In the genomic region with DNA sequence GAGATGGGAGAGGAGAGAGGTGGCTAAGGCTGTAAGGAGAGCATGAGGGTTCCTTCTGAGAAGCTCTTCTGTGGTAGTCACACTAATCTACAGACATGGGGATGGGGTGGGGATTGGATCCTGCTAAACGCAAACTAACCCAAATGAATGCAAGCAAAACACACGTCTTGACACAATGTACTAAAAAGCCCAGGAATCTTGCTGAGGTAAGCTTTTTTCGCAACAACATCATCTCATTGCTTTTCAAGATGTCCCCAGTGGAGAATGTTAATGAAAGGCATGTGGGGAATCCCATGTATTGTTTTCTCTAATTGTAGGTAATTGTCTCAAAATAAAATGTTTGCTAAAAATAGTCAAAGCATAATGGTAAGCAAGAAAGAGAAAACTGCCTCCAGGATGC, we compare ENCODE assay signal across 18 mouse cellular contexts.
A peak's percentile ranks its signal among the peaks of the same experiment; 100 is the strongest.
DNase-seq lines count a peak whose midpoint lies in the region; ATAC-seq and TF ChIP-seq lines count a peak whose summit lies in the region.
"Had no signal": no experiment of that assay in that cellular context is flagged by ENCODE, and none has a peak within 500 bp of the region (broad histone marks: within the 10 kb centered on the region; RNA-seq: fewer than 3 reads in every experiment).

No protein-coding gene starts in this region.

- H3K4me3 ChIP-seq in ES-E14 (ENCODE audit: insufficient read depth in 1 of 2, low read depth in 1 of 2, low read length in 2 of 2, poor library complexity in 1 of 2, severe bottlenecking in 1 of 2), result no peak overlapping the region
- H3K4me3 ChIP-seq in left cerebral cortex, adult 2 months, result no peak overlapping the region
- H3K4me3 ChIP-seq in forebrain, embryonic 14.5 days (ENCODE audit: low read depth, low read length), result no peak overlapping the region
- H3K4me3 ChIP-seq: embryonic facial prominence, embryonic 13.5 days; forebrain, embryonic 13.5 days had no signal

- no peak overlapping the region for H3K4me2 ChIP-seq in forebrain, embryonic 14.5 days (ENCODE audit: low read length)
- H3K4me2 ChIP-seq: embryonic facial prominence, embryonic 13.5 days; forebrain, embryonic 13.5 days had no signal

- no peaks in the 10 kb centered on the region for H3K36me3 ChIP-seq in ES-E14 (ENCODE audit: control insufficient read depth, insufficient read depth, low read length, poor library complexity, severe bottlenecking)
- no peaks in the 10 kb centered on the region for H3K36me3 ChIP-seq in forebrain, embryonic 14.5 days (ENCODE audit: control insufficient read depth, insufficient read depth, low read length)
- H3K36me3 ChIP-seq: embryonic facial prominence, embryonic 13.5 days had no signal

- no peak for TF ChIP-seq CTCF in left cerebral cortex, adult 2 months (IDR thresholded peaks at IDR 0.05)

- H3K9me3 ChIP-seq in ES-E14 (ENCODE audit: control insufficient read depth, insufficient read depth, low read depth, low read length), result no peaks in the 10 kb centered on the region
- H3K9me3 ChIP-seq in forebrain, embryonic 14.5 days (replicated peaks; ENCODE audit: control insufficient read depth, low read length), result no peaks in the 10 kb centered on the region
- H3K9me3 ChIP-seq: embryonic facial prominence, embryonic 13.5 days; forebrain, embryonic 13.5 days had no signal

- intact Hi-C loops in left cerebral cortex, adult 2 months (cut with DNase I), result no loop called here

- 40% methylated on average over 3 of the region's 3 CpGs for WGBS in forebrain, embryonic 14.5 days

- no peak overlapping the region for H3K27ac ChIP-seq in ES-E14 (ENCODE audit: insufficient read depth, low read depth, low read length, poor library complexity, severe bottlenecking)
- no peak overlapping the region for H3K27ac ChIP-seq in left cerebral cortex, adult 2 months
- no peak overlapping the region for H3K27ac ChIP-seq in forebrain, embryonic 14.5 days (ENCODE audit: low read depth, low read length)
- H3K27ac ChIP-seq: embryonic facial prominence, embryonic 13.5 days; forebrain, embryonic 13.5 days had no signal

- ATAC-seq in frontal cortex, adult (ENCODE audit: low TSS enrichment), result peak; percentile 38; the same call in 1 of the 2 replicates
- ATAC-seq in forebrain, embryonic 14.5 days, result no peak
- ATAC-seq: forebrain, embryonic 13.5 days; forebrain, embryonic 16.5 days had no signal

- no peaks in the 10 kb centered on the region for H3K4me1 ChIP-seq in ES-E14 (ENCODE audit: control insufficient read depth in 2 of 2, insufficient read depth in 2 of 2, low read length in 2 of 2, poor library complexity in 1 of 2)
- H3K4me1 ChIP-seq in forebrain, embryonic 14.5 days (ENCODE audit: control insufficient read depth, insufficient read depth, low read length), result no peaks in the 10 kb centered on the region

- no peak overlapping the region for H3K9ac ChIP-seq in ES-E14 (ENCODE audit: insufficient read depth, low read depth, low read length, poor library complexity, severe bottlenecking)
- no peak overlapping the region for H3K9ac ChIP-seq in forebrain, embryonic 14.5 days (ENCODE audit: low read length)
- H3K9ac ChIP-seq: embryonic facial prominence, embryonic 13.5 days; forebrain, embryonic 13.5 days had no signal

- no peaks in the 10 kb centered on the region for H3K27me3 ChIP-seq in forebrain, embryonic 14.5 days (replicated peaks; ENCODE audit: control insufficient read depth, insufficient read depth, low read length)
- H3K27me3 ChIP-seq: embryonic facial prominence, embryonic 13.5 days; forebrain, embryonic 13.5 days had no signal

- in situ Hi-C loops in ES-E14 (cut with MboI; ENCODE audit: low sequenced_read_pairs in 2 of 2, unreplicated experiment in 2 of 2), result no loop called here

- no peak for DNase-seq in frontal cortex, postnatal 36 days (ENCODE audit: low spot score in 2 of 2)
- DNase-seq in ES-E14 (ENCODE audit: low read depth, low spot score) (no peak), ZHBTc4 (ENCODE audit: low read depth, low spot score) (peak; percentile 6)
- no peak for DNase-seq in left cerebral cortex, adult 2 months (ENCODE audit: extremely low spot score in 1 of 2, low spot score in 2 of 2)
- DNase-seq in layer of hippocampus, adult 9-10 months (ENCODE audit: low spot score), result no peak
- DNase-seq in forebrain, embryonic 14.5 days (ENCODE audit: low spot score), result no peak
- DNase-seq: adrenal gland, adult 2 months; adrenal gland, postnatal 10 days; adrenal gland, postnatal 25 days; cerebellum, adult 11-12 months; cerebellum, adult 2 months; cerebellum, adult 9-10 months; cerebellum, postnatal 10 days; cerebellum, postnatal 25 days had no signal

TF ChIP-seq in ES-E14, 5 proteins besides CTCF, POLR2A, EP300 and RAD21:
- TF ChIP-seq MAFK (IDR thresholded peaks at IDR 0.05; ENCODE audit: insufficient read depth, low read depth, low read length), result peak; percentile 76
- TF ChIP-seq ZC3H11A (IDR thresholded peaks at IDR 0.05; ENCODE audit: borderline replicate concordance, low read depth, low read length), result no peak
- no peak for TF ChIP-seq CHD2 (IDR thresholded peaks at IDR 0.05; ENCODE audit: low read depth, low read length)
- TF ChIP-seq ZNF384 (IDR thresholded peaks at IDR 0.05; ENCODE audit: low read depth, low read length), result no peak
- TF ChIP-seq HCFC1 (IDR thresholded peaks at IDR 0.05; ENCODE audit: borderline replicate concordance, insufficient read depth, low read length), result no peak
TF ChIP-seq in ES-E14: peak in this region for 1.
